ENCODE assay signal across 23 mouse cellular contexts in genomic region chr7:84231396-84231795, GRCm38 (mm10).
DNase-seq lines count a peak whose midpoint lies in the region; ATAC-seq lines count a peak whose summit lies in the region.
"Had no signal": no experiment of that assay in that cellular context is flagged by ENCODE, and none has a peak within 500 bp of the region (broad histone marks: within the 10 kb centered on the region; RNA-seq: fewer than 3 reads in every experiment).

No protein-coding gene starts in this region.

- H3K9ac ChIP-seq in kidney, embryonic 16.5 days (replicated peaks; ENCODE audit: low read length): no peak overlapping the region
- H3K9ac ChIP-seq: embryonic facial prominence, embryonic 12.5 days; forebrain, postnatal 0 days; hindbrain, embryonic 12.5 days; hindbrain, embryonic 15.5 days had no signal

- 52% methylated on average over 4 of the region's 4 CpGs for WGBS in embryonic facial prominence, embryonic 10.5 days
- WGBS in kidney, embryonic 16.5 days: 46% methylated on average over 4 of the region's 4 CpGs

- H3K27ac ChIP-seq in embryonic facial prominence, embryonic 10.5 days (replicated peaks): no peak overlapping the region
- no peak overlapping the region for H3K27ac ChIP-seq in kidney, embryonic 16.5 days (ENCODE audit: low read length)
- H3K27ac ChIP-seq: embryonic facial prominence, embryonic 12.5 days; hindbrain, embryonic 12.5 days; hindbrain, embryonic 15.5 days had no signal

- H3K27me3 ChIP-seq in embryonic facial prominence, embryonic 10.5 days (replicated peaks; ENCODE audit: low read depth, poor library complexity, severe bottlenecking): no peaks in the 10 kb centered on the region
- H3K27me3 ChIP-seq in kidney, embryonic 16.5 days (ENCODE audit: insufficient read depth, low read length): no peaks in the 10 kb centered on the region
- H3K27me3 ChIP-seq: embryonic facial prominence, embryonic 12.5 days; hindbrain, embryonic 12.5 days; hindbrain, embryonic 15.5 days; Patski had no signal

- 0 out of 2 replicates have a peak, but pooled peaks cover 3% of the 10 kb centered on the region for H3K4me1 ChIP-seq in embryonic facial prominence, embryonic 10.5 days
- H3K4me1 ChIP-seq in kidney, embryonic 16.5 days (ENCODE audit: insufficient read depth, low read length): no peaks in the 10 kb centered on the region
- H3K4me1 ChIP-seq: hindbrain, embryonic 12.5 days; hindbrain, embryonic 15.5 days had no signal

- ATAC-seq in kidney, embryonic 16.5 days (ENCODE audit: low FRiP score, low TSS enrichment): no peak
- ATAC-seq: forebrain, embryonic 14.5 days; forebrain, postnatal 0 days; intestine, postnatal 0 days; Patski had no signal

- H3K4me3 ChIP-seq in embryonic facial prominence, embryonic 10.5 days: no peak overlapping the region
- H3K4me3 ChIP-seq in kidney, embryonic 16.5 days (ENCODE audit: low read length): no peak overlapping the region
- H3K4me3 ChIP-seq: embryonic facial prominence, embryonic 12.5 days; erythroblast, embryonic 14.5 days; hindbrain, embryonic 12.5 days; hindbrain, embryonic 15.5 days had no signal

- peak; percentile 60 for DNase-seq in NIH3T3 (ENCODE audit: low read depth)
- peak; percentile 27 for DNase-seq in embryonic facial prominence, embryonic 10.5 days (ENCODE audit: low spot score)
- DNase-seq in fat pad, adult 2 months (ENCODE audit: extremely low read depth, low read depth, low spot score): peak; percentile 11
- no peak for DNase-seq in frontal cortex, postnatal 10 days (ENCODE audit: low spot score in 2 of 2)
- DNase-seq in heart, adult 18-20 months: no peak
- DNase-seq: adrenal gland, adult 2 months; adrenal gland, postnatal 14 days; cerebellum, adult 11-12 months; cerebellum, adult 8-10 months; cerebellum, postnatal 10 days; cerebellum, postnatal 36 days; embryo, embryonic 11 days; forebrain, postnatal 0 days; gastrocnemius, postnatal 25 days had no signal

- H3K9me3 ChIP-seq in embryonic facial prominence, embryonic 10.5 days: no peaks in the 10 kb centered on the region
- no peaks in the 10 kb centered on the region for H3K9me3 ChIP-seq in kidney, embryonic 16.5 days (ENCODE audit: low read length)
- H3K9me3 ChIP-seq: embryonic facial prominence, embryonic 12.5 days; hindbrain, embryonic 12.5 days; hindbrain, embryonic 15.5 days had no signal

- H3K4me2 ChIP-seq in kidney, embryonic 16.5 days (replicated peaks; ENCODE audit: low read depth, low read length): no peak overlapping the region
- H3K4me2 ChIP-seq: embryonic facial prominence, embryonic 12.5 days; heart, embryonic 11.5 days; hindbrain, embryonic 12.5 days; hindbrain, embryonic 15.5 days had no signal

- H3K36me3 ChIP-seq in embryonic facial prominence, embryonic 10.5 days (replicated peaks): no peaks in the 10 kb centered on the region
- no peaks in the 10 kb centered on the region for H3K36me3 ChIP-seq in kidney, embryonic 16.5 days (ENCODE audit: insufficient read depth, low read length)
- H3K36me3 ChIP-seq: embryonic facial prominence, embryonic 12.5 days; hindbrain, embryonic 12.5 days; hindbrain, embryonic 15.5 days had no signal

Comparison
In these comparisons a context has a peak if more than half of its experiments do, and no peak if none do; other contexts are left out.
1. DNase-seq: peak in NIH3T3 (single experiment), embryonic facial prominence, embryonic 10.5 days (single experiment) and fat pad, adult 2 months (single experiment); none in frontal cortex, postnatal 10 days (0 of 2) and heart, adult 18-20 months (0 of 2).